Mouse (Mus musculus) left cerebral cortex, postnatal 10 days (tissue): ENCODE data around the gene Clcn7. TPM values are rescaled to one million over a fixed set of nuclear protein-coding genes. Genes with fewer than 3 reads are reported as not detected.
"Not testable (repeated sequence)": the region's sequence is repeated elsewhere in the genome, so short reads cannot be mapped to it uniquely, and the experiment has no call there.

ENCODE experiments used
- DNase-seq, 2 experiments: peaks; one replicate each; pipeline ENCODE4 v3.0.0; 2021 to 2022; ENCODE audit warnings: low spot score in 2 of 2, mixed read lengths in 1 of 2; ENCODE audit errors: extremely low spot score in 1 of 2
- intact Hi-C: fragments of 180-260 bp; cut with DNase I; formaldehyde crosslinking; loops from one replicate; pipeline ENCODE4 v1.15.1; 2025
- total RNA-seq, 2 experiments: library from RNA; stranded (reverse); gene quantifications; 2 replicates each; pipeline ENCODE4 v1.2.3; 2021

Clcn7 gene
- total RNA-seq, 2 experiments from 2014 or later, result 44.6 to 44.9 TPM

DNA sequence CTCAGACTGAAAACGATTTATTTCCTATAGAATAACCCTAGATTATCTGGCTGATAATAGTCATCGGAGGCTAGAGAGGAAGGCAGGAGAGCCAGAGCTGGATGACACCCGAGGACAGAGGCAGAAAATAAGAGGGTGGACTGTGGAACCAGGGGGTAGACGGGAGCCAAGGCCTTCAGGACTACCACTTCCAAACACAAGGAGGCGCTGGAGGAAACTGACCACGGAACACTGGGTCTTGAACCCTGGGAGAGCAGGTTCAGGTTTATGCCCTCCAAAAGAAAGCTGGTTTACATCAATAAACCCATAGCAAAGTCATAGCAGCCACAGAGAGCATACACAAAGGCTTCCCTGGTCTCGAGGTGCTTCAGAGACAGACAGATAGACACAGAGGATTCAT is 9.2 kb upstream of the Clcn7 start:
- intact Hi-C loops, result no loop called here

DNA sequence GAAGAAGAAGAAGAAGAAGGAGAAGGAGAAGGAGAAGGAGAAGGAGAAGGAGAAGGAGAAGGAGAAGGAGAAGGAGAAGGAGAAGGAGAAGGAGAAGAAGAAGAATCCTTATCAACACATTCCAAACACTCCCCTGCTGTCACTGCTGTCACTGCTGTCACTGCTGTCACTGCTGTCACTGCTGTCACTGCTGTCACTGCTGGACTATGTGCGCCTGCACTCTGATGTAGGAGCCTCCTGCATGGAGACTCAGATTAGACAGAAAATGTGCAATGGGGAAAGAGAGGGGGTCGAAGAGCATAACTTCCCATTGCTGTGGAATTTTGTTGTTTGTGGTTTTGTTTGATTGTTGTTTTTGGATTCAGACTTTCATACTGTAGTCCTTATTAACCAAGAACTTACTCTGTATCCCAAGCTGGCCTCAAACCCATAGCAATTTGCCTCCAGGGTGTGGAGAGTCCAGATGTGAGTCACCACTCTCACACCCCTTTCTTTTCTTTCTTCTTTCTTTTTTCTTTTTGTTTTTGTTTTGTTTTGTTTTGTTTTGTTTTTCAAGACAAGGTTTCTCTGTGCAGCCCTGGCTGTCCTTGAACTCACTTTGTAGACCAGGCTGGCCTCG is 7.6 kb upstream of the Clcn7 start:
- intact Hi-C loops, result not testable (repeated sequence)

More for the DNA sequence above, 9.2 kb upstream of the Clcn7 start:
- no peak for DNase-seq

DNA sequence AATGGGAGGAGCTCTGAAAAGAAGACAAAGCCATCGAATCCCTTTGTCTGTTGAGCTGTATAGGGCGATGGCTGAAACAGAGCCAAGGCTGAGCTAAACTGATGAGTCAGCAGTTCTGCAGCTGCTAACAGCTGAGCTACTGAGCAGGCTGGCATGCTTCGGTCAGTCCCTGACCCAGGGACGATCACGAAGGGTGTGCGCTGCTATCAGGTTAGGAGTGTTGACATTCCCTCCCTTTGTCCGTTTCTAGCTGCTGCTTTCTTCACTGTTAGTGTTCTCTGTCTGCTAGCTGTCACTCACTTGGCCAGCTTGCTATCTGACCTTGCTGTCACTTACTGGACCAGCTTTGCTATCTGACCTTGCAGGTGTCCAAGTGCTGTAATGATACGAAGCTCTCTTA is 6.1 kb upstream of the Clcn7 start:
- intact Hi-C loops, result no loop called here
- no peak for DNase-seq

More for the DNA sequence above, 7.6 kb upstream of the Clcn7 start:
- DNase-seq, result not testable (repeated sequence)

DNA sequence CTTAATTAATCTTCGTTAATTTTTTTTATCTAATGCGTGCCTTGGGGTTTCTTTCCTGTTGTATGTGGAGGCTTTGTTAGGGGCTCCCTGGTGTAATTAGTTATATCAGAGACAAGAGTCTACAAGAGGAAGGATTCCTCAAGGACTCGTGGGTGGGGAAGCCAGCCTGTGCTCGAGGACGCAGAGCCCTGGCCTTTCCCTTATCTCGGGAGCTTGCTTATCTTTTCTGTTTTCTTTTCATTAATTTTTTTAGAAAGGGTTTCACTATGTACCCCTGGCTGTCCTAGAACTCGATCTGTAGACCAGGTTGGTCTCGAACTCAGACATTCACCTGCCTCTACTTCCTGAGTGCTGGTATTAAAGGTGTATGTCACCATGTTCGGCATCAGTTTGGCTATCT is 5.5 kb upstream of the Clcn7 start:
- DNase-seq, result no peak
- intact Hi-C loops, result no loop called here

DNA sequence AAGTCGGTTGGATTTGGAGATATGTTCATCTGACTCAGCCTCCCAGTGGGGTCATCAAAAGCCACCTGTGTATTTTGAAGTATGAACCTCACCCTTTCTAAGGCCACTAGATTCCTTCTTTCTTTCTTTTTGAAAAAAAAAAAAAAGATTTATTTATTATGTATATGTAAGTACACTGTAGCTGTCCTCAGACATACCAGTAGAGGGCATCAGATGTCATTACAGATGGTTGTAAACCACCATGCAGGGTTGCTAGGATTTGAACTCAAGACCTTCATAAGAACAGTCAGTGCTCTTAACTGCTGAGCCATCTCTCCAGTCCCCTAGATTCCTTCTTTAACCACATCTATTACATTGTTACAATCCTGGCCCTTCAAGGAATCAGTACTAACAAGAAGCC is 3.1 kb upstream of the Clcn7 start:
- DNase-seq, result no peak
- intact Hi-C loops, result no loop called here

DNA sequence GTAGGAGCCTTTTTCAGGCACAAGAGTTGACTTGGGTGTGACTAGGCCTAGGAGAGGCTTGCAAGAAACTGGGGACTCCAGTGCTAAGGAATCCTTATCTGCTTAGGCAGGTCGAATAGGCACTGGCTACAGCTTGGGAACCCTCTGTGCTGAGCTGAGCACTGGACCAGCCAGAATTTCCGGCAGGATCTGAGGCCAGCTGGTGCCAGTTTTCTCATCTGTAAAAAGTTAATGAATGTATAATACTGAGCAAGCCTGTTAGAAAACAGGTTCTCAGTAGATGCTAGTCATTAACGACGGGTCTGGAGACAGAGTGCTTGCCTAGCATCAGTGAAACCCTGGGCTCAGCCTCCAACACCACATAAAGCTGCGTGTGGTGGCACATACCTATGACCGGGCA is 2.4 kb downstream of the Clcn7 start:
- intact Hi-C loops, result no loop called here

DNA sequence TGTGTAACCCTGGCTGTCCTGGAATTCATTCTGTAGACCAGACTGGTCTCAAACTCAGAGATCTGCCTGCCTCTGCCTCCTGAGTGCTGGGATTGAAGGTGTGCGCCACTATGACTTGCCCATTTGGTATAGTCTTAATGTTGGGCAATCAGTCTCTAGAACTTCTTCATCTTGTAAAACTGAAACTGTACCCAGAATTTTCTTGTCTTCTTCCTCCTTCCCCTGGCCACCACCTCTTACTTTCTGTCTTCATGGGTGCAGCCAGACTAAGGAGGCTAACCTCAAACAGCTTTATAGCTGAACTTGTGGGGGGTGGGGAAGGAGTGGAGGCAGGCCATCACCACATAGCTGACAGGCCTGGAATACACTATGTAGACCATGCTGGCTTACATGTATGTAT is 5.6 kb downstream of the Clcn7 start:
- intact Hi-C loops, result no loop called here
- DNase-seq, result no peak

More for the DNA sequence above, 2.4 kb downstream of the Clcn7 start:
- DNase-seq, result no peak

DNA sequence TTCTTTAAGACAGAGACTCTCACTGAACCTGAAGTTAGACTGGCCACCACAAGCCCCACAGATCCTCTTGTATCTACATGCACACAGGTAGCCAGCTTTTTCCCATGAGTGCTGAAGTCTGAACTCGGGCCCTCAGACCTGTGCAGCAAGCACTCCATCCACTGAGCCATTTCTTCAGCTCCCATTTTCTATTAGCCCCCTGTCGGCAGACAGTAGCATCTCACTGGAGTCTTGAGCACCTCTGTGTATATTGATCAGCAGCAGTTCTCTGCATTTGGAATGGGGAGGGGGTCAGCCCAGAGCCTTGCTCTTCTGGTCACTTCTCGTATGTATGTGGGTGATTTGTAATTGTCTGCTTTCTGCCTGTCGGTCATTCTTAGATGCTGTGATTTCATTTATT is 6.8 kb downstream of the Clcn7 start:
- intact Hi-C loops, result loop anchor here (5.0 kb wide), 1 partner anchor 37 kb away; the partner anchor contains the start of gene Gm38655

DNA sequence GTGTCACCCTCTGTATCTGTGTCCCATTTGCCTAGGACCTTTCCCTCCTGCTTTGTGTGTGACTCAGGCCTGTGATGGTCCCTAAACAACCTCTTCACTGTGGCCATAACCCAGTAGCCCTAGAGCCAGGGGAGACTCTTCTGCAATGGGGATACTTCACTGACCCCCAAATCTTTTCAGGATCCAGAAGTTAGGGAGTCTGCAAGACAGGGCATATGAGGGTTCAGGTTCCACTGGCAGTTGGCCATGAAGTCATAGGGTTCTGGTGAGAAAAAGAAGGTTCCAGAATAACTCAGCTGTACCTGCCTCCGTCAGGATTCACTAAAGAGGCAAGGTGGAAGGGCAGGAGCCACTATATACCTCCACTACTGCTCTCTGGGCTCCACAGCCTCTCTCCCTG is 29.0 kb downstream of the Clcn7 start, which contains the start of gene Ccdc154:
Ccdc154 (plus strand) TSS at position 301 of the 400 bp plus-strand sequence.
- no peak for DNase-seq
- intact Hi-C loops, result no loop called here

More for the DNA sequence above, 6.8 kb downstream of the Clcn7 start:
- no peak for DNase-seq

DNA sequence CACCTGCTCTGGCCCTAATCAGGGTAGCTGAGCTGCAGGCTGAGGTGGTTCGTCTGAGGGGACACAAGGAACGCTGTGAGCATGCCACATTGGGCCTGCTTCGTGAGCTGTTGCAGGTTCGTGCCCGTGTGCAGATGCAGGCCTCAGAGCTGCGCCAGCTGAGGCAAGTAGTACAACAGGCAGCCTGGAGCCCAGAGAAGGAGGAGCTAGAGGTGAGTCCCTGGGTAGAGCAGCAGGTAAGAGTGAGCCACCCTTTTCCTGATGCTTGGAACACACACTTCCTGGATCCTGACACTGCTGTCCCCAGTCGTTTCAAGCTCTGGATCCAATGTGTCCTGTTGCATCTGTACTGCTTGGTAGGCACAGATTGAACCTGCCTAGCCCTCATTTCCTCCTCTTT is 30.2 kb downstream of the Clcn7 start:
- DNase-seq, result no peak
- intact Hi-C loops, result no loop called here

DNA sequence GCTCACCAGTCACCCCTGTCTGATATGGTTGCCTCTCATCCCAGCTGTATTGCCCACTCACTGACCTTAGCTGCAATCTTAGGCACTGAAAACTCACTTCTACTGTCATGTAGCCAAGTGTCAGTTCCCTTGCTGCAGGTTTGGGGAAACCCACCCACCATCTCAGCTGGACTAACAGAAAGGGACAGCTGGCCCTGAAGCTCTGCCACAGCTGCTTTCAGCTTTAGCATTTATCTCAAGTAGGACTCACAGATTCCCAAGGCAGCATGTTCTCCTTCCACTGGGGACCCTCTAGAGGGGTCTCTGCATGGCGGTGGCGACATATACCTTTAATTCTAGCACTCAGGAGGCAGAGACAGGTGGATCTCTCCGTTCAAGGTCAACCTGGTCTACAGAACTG is 31.6 kb downstream of the Clcn7 start:
- intact Hi-C loops, result no loop called here
- DNase-seq, result no peak

DNA sequence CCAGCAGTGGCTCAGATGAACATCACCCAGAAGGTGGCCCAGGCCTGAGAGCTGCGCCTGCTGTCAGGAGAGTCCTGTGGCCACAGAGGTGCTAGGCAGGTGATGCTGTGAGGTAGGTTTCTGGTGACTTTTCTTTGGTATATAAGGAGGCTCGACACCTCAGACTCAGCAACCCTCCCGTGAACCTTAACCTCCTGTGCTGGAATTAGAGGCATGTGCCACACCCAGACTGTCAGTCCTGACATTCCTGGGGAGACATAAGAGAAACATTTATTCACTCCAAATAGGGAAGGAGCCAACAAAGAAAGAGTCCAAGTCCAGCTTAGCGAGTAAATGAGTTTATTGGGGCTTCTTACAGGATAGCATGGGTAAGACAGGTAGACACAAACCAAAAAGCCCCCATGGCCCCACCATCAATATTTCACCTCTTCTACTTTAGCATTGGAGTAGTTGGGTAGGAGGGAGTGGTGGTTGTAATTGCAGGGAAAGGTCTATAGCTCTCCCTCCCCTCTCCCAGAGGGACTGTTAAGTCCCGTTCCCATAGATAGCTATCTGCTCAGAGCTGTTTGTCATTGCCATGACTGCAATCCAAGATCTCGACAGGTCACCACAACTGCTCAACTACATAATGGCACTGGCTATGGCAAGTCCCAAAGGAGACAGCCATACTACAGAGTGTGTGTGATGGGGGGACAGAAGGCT is 32.9 kb downstream of the Clcn7 start:
- intact Hi-C loops, result no loop called here
- DNase-seq, result no peak

DNA sequence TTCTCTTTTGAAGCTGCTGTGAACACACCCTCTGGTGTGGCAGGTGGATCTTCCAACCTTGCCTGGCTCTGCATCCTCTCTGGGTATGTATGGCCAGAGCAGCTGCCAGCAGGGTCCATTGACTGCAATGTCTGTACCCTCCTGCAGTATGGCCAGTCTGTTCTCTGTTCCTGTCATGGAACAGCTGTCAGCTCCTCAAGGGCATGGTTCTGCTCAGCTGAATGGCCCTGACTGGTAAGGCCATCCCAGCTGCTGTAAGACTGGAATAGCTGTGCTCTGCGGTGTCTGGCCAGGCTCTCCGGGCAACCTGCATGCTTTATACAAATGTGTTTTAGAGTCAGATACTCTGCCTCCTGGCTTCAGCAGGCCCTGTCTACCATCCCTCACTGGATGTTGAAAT is 36.5 kb downstream of the Clcn7 start:
- intact Hi-C loops, result no loop called here
- no peak for DNase-seq

DNA sequence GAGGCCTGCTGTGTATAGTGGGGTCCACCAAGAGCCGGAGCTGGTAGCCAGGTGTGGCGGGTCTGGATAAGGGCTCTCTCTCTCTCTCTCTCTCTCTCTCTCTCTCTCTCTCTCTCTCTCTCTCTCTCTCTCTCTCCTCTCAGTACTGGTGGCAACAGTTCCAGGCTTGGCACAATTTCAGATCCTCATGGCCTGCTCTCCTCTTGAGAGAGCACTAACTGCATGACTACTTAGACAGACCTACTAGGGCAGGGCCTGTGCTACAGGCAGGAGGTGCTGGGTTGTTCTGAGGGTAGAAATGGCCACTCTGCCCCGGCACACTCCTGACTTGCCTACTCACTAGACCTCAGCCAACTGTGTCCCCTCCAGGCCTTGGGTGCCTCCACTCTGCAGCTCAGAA is 39.4 kb downstream of the Clcn7 start:
- intact Hi-C loops, result no loop called here
- DNase-seq, result no peak

DNA sequence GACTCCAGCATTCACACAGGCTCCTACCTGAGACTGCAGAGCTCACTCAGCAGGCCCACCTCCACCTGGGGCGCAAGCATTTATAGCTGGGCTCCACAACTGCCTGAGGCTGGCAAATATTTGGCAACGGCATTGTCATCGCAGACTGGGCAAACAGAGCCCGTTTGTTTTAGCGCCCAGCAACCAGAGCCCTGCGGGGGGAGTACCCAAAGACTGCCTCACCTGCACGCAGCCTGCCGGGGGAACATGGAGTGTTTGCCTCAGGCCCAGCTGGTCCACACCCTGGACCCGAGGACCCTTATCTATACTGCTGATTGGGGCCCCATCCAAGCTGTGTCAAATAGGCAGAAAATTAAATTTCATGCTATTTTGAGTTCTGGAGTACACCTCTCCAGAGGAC is 42.2 kb downstream of the Clcn7 start, which contains the start of gene Gm38655:
Gm38655 (minus strand) TSS at position 61 of the 400 bp plus-strand sequence.
- no peak for DNase-seq
- intact Hi-C loops, result loop anchor here (5.0 kb wide), 1 partner anchor 33 kb away; no protein-coding TSS in a partner anchor

DNA sequence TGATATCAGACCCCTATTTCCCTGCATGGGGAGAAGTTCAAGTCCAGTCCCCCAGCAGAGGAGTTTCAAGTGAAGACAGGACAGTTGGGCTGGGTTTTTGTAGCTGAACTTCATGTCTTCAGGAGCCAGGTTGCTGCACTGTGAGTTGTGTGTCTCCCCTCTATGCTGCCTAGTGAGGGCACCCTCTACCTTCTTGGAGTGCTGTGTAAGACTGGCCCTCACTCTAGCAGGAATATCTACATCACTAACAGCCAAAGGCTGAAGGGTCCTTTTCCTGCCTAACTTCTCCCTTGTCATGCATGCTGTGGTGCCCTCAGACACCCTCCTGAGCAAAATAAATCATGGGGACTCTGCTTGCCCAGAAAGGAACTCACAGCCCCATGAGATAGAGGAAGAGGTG is 50.0 kb downstream of the Clcn7 start:
- DNase-seq, result no peak
- intact Hi-C loops, result no loop called here

DNA sequence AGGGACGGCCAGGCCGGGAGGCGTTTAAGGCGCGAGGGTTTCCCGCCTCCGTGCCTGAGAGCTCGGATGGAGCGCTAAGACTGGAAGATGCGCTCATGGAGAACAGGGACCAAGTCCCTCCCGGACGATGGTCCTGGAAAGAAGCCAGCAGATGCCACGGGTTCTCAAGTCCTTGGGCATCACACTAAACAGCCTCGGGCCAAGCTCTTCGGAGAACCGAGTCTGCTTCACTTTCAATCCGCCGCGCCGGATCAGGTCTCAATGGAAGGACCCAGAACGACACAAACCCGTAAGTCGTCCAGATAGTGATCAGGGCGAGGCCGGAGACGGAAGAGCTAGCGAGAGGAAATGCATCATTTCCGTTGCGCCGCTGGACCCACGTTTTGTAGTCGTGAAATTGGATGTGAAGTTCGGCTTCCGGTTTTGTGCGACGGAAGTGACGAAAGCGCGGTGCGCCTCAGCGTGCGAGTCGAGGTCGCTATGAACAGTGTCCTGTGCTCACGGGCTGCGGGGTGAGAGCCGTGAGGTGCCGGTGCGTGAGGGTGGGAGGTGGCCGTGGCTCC is 51.0 kb downstream of the Clcn7 start, which contains the start of gene BC003965:
BC003965 (plus strand) TSS at position 426 of the 563 bp plus-strand sequence.
- DNase-seq, result peak; percentile 97 to 98
- intact Hi-C loops, result no loop called here

DNA sequence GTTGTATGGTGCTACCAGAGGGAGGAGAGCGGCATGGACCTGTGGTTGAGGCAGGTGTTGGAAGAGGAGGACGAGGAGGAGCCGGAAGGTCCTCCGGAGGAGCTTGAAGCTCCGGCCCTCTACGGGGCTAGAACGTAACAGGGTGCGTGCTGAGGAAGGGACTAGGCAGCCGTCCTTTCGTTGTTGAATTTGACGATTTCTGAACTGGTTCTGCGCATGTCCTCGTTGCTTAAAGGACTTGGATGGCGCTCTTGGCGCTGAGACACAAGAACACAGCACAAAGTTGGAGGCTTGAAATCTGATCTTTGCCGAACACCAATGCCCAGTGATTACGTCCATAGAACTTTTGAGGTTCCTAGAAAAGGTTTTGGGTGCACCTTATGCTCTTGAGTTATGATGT is 51.8 kb downstream of the Clcn7 start:
- intact Hi-C loops, result no loop called here

DNA sequence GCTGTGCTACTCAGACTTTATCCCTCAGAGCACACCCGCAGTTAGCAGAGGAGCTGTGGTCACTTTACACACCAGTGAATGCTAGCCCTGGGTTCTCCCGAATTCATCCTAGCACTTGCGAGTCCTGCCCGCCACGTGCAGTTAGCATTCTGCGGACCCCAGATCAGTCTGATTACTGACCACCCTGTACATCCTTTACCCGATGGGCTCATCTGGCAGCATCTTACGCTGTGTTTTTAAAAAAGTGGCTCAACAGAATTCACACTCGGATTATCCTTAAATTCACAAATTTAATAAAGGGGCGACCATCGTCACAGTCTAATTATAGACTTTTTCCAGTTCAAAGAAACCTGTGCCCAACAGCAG is 54.6 kb downstream of the Clcn7 start:
- no peak for DNase-seq
- intact Hi-C loops, result no loop called here

More for the DNA sequence above, 51.8 kb downstream of the Clcn7 start:
- DNase-seq, result no peak
